Mouse (Mus musculus): ENCODE results near the gene Fcrl6.
A peak's percentile ranks its signal among the peaks of the same experiment; 100 is the strongest.

- TF ChIP-seq CTCF (IDR thresholded peaks at IDR 0.05; ENCODE audit: control insufficient read depth, insufficient read depth, low read length) (peak; percentile 37), POLR2A (IDR thresholded peaks at IDR 0.05; ENCODE audit: borderline replicate concordance, control insufficient read depth, low read depth, low read length) (no peak)
Observed at GRCm38 (mm10) chr1:172594495-172594894, 7.9 kb downstream of the Fcrl6 start.

Data from bone marrow, adult 2 months (tissue).